In the genomic region with DNA sequence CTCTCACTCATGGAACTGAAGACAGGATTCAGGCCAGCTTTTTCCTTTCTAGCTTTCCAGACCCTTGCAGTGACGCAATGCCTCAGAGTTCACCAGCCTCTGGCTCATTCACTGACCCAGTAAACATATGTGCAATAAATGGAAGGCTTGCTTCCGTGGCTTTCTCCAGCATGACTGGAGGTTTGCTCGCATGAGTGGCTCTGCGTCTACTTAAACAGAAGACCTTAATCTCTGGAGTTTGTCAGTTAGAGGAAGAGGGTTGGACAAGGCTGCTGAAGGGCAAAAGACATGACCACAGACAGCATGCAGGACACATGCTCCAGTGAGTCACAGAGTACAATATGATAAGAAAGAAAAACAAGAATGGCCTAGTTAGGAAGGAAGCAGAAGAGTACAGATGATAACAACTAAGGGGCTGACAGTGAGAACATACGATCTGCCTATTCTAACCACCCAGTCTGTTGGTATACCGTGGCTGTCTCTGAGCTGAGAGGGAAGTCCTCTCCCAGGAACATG, we compare ENCODE assay signal across 9 mouse cellular contexts. TPM values are rescaled to one million over a fixed set of nuclear protein-coding genes. Genes with fewer than 3 reads are reported as not detected.
A peak's percentile ranks its signal among the peaks of the same experiment; 100 is the strongest.
DNase-seq lines count a peak whose midpoint lies in the region; ATAC-seq lines count a peak whose summit lies in the region.
"Had no signal": no experiment of that assay in that cellular context is flagged by ENCODE, and none has a peak within 500 bp of the region (broad histone marks: within the 10 kb centered on the region; RNA-seq: fewer than 3 reads in every experiment).

No protein-coding gene starts in this region.

- H3K27ac ChIP-seq in liver, embryonic 16.5 days (ENCODE audit: low read length), result peak overlapping the region; percentile 81
- H3K27ac ChIP-seq in hindbrain, embryonic 14.5 days, result no peak overlapping the region
- no peak overlapping the region for H3K27ac ChIP-seq in forebrain, embryonic 16.5 days (ENCODE audit: low read length)
- H3K27ac ChIP-seq: midbrain, embryonic 12.5 days had no signal

- no peak overlapping the region for H3K9ac ChIP-seq in liver, embryonic 16.5 days (ENCODE audit: low read depth, low read length)
- no peak overlapping the region for H3K9ac ChIP-seq in hindbrain, embryonic 14.5 days
- no peak overlapping the region for H3K9ac ChIP-seq in forebrain, embryonic 16.5 days (replicated peaks; ENCODE audit: low read depth, low read length)
- H3K9ac ChIP-seq: midbrain, embryonic 12.5 days had no signal

- ATAC-seq in hematopoietic stem cell, adult 5-6 weeks (replicated peaks in 1 of 2; ENCODE audit: insufficient read depth in 1 of 2, low FRiP score in 2 of 2, low TSS enrichment in 1 of 2, low read depth in 1 of 2, poor library complexity in 2 of 2, severe bottlenecking in 2 of 2), result peak; percentile 51 to 55
- ATAC-seq in liver, embryonic 16.5 days (ENCODE audit: low read depth), result peak; percentile 83
- no peak for ATAC-seq in hindbrain, embryonic 14.5 days (ENCODE audit: low FRiP score)
- no peak for ATAC-seq in forebrain, embryonic 16.5 days

- H3K36me3 ChIP-seq in liver, embryonic 16.5 days (ENCODE audit: control insufficient read depth, insufficient read depth), result no peaks in the 10 kb centered on the region
- H3K36me3 ChIP-seq in hindbrain, embryonic 14.5 days (replicated peaks; ENCODE audit: control insufficient read depth, insufficient read depth), result no peaks in the 10 kb centered on the region
- no peaks in the 10 kb centered on the region for H3K36me3 ChIP-seq in forebrain, embryonic 16.5 days (ENCODE audit: control insufficient read depth, insufficient read depth)
- H3K36me3 ChIP-seq: midbrain, embryonic 12.5 days had no signal

- H3K4me2 ChIP-seq in liver, embryonic 16.5 days (ENCODE audit: low read depth, low read length), result no peak overlapping the region
- H3K4me2 ChIP-seq in hindbrain, embryonic 14.5 days (replicated peaks), result no peak overlapping the region
- H3K4me2 ChIP-seq in forebrain, embryonic 16.5 days (ENCODE audit: low read length), result no peak overlapping the region
- H3K4me2 ChIP-seq: midbrain, embryonic 12.5 days had no signal

- H3K4me1 ChIP-seq in liver, embryonic 16.5 days (ENCODE audit: control insufficient read depth, low read depth, low read length), result peaks cover 18% of the 10 kb centered on the region
- no peaks in the 10 kb centered on the region for H3K4me1 ChIP-seq in hindbrain, embryonic 14.5 days (replicated peaks; ENCODE audit: control insufficient read depth, insufficient read depth, low read length)
- no peaks in the 10 kb centered on the region for H3K4me1 ChIP-seq in forebrain, embryonic 16.5 days (replicated peaks; ENCODE audit: control insufficient read depth, insufficient read depth, low read length)
- H3K4me1 ChIP-seq: midbrain, embryonic 12.5 days had no signal

- WGBS in liver, embryonic 16.5 days (ENCODE audit: insufficient replicate concordance), result 4% methylated on average over 6 of the region's 6 CpGs
- 56% methylated on average over 6 of the region's 6 CpGs for WGBS in hindbrain, embryonic 14.5 days
- WGBS in forebrain, embryonic 16.5 days, result 64% methylated on average over 6 of the region's 6 CpGs

- no peak overlapping the region for H3K4me3 ChIP-seq in liver, embryonic 16.5 days (ENCODE audit: low read depth, low read length)
- H3K4me3 ChIP-seq in hindbrain, embryonic 14.5 days (replicated peaks; ENCODE audit: low read length), result no peak overlapping the region
- no peak overlapping the region for H3K4me3 ChIP-seq in forebrain, embryonic 16.5 days (replicated peaks; ENCODE audit: low read length)
- H3K4me3 ChIP-seq: midbrain, embryonic 12.5 days had no signal

- no peaks in the 10 kb centered on the region for H3K9me3 ChIP-seq in liver, embryonic 16.5 days (replicated peaks; ENCODE audit: control insufficient read depth, low read length)
- H3K9me3 ChIP-seq in hindbrain, embryonic 14.5 days (ENCODE audit: control insufficient read depth, low read length), result no peaks in the 10 kb centered on the region
- no peaks in the 10 kb centered on the region for H3K9me3 ChIP-seq in forebrain, embryonic 16.5 days (ENCODE audit: control insufficient read depth, low read length)
- H3K9me3 ChIP-seq: midbrain, embryonic 12.5 days had no signal

- DNase-seq in B cell, adult 2 months, result peak; percentile 53 to 55
- peak; percentile 29 for DNase-seq in adrenal gland, postnatal 14 days
- DNase-seq in right cerebral cortex, postnatal 4 days, result no peak
- no peak for DNase-seq in layer of hippocampus, postnatal 36 days
- DNase-seq in hindbrain, embryonic 14.5 days (ENCODE audit: low spot score), result no peak

- H3K27me3 ChIP-seq in liver, embryonic 16.5 days (ENCODE audit: control insufficient read depth, insufficient read depth, low read depth, low read length), result no peaks in the 10 kb centered on the region
- H3K27me3 ChIP-seq in hindbrain, embryonic 14.5 days (ENCODE audit: control insufficient read depth, insufficient read depth, low read length), result no peaks in the 10 kb centered on the region
- H3K27me3 ChIP-seq in forebrain, embryonic 16.5 days (replicated peaks; ENCODE audit: control insufficient read depth, insufficient read depth, low read length), result no peaks in the 10 kb centered on the region
- H3K27me3 ChIP-seq: midbrain, embryonic 12.5 days had no signal

RNA-seq across cellular contexts. Expression of a gene that starts 1.0 kb away (rescaled TPM):
- total RNA-seq in adrenal gland, postnatal 14 days (2021), result 0.45 and 4.8 TPM in 2 replicates
- not detected in 2 replicates for total RNA-seq in hematopoietic stem cell, adult 5-6 weeks (2017)
- polyA plus RNA-seq in liver, embryonic 16.5 days (2015; fragmentation: Nextera tagmentation; extraction: Ambion mirVana), result 0.34 and 0.40 TPM in 2 replicates
- not detected for total RNA-seq in layer of hippocampus, postnatal 36 days (2021)
- polyA plus RNA-seq in hindbrain, embryonic 14.5 days (2014; fragmentation: Nextera tagmentation; extraction: Ambion mirVana), result not detected in 2 replicates
- polyA plus RNA-seq in forebrain, embryonic 16.5 days (2015; fragmentation: Nextera tagmentation; extraction: Ambion mirVana), result not detected in 2 replicates
- polyA plus RNA-seq: midbrain, embryonic 12.5 days had no signal

RNA-seq across cellular contexts. Expression of a gene that starts 20.1 kb away (rescaled TPM):
- not detected in 2 replicates for total RNA-seq in adrenal gland, postnatal 14 days (2021)
- not detected in 2 replicates for total RNA-seq in hematopoietic stem cell, adult 5-6 weeks (2017)
- polyA plus RNA-seq in liver, embryonic 16.5 days (2015; fragmentation: Nextera tagmentation; extraction: Ambion mirVana), result not detected in 2 replicates
- not detected for total RNA-seq in layer of hippocampus, postnatal 36 days (2021)
- polyA plus RNA-seq in hindbrain, embryonic 14.5 days (2014; fragmentation: Nextera tagmentation; extraction: Ambion mirVana), result not detected in 2 replicates
- polyA plus RNA-seq in forebrain, embryonic 16.5 days (2015; fragmentation: Nextera tagmentation; extraction: Ambion mirVana), result not detected in 2 replicates
- polyA plus RNA-seq: midbrain, embryonic 12.5 days had no signal

RNA-seq across cellular contexts. Expression of a gene that starts 20.4 kb away (rescaled TPM):
- total RNA-seq in adrenal gland, postnatal 14 days (2021), result not detected in 2 replicates
- total RNA-seq in hematopoietic stem cell, adult 5-6 weeks (2017), result not detected in 2 replicates
- polyA plus RNA-seq in liver, embryonic 16.5 days (2015; fragmentation: Nextera tagmentation; extraction: Ambion mirVana), result not detected in 2 replicates
- total RNA-seq in layer of hippocampus, postnatal 36 days (2021), result not detected
- not detected in 2 replicates for polyA plus RNA-seq in hindbrain, embryonic 14.5 days (2014; fragmentation: Nextera tagmentation; extraction: Ambion mirVana)
- not detected in 2 replicates for polyA plus RNA-seq in forebrain, embryonic 16.5 days (2015; fragmentation: Nextera tagmentation; extraction: Ambion mirVana)
- polyA plus RNA-seq: midbrain, embryonic 12.5 days had no signal

RNA-seq across cellular contexts. Expression of a gene that starts 46.3 kb away (rescaled TPM):
- total RNA-seq in adrenal gland, postnatal 14 days (2021), result 1.1 TPM in 1 of 2 replicates, not detected in the other
- total RNA-seq in hematopoietic stem cell, adult 5-6 weeks (2017), result not detected in 2 replicates
- 0.17 and 0.39 TPM in 2 replicates for polyA plus RNA-seq in liver, embryonic 16.5 days (2015; fragmentation: Nextera tagmentation; extraction: Ambion mirVana)
- not detected for total RNA-seq in layer of hippocampus, postnatal 36 days (2021)
- polyA plus RNA-seq in hindbrain, embryonic 14.5 days (2014; fragmentation: Nextera tagmentation; extraction: Ambion mirVana), result not detected in 2 replicates
- polyA plus RNA-seq in forebrain, embryonic 16.5 days (2015; fragmentation: Nextera tagmentation; extraction: Ambion mirVana), result not detected in 2 replicates
- polyA plus RNA-seq: midbrain, embryonic 12.5 days had no signal

Comparison
In these comparisons a context has a peak if more than half of its experiments do, and no peak if none do; other contexts are left out.
1. DNase-seq: peak in B cell, adult 2 months (2 of 2) and adrenal gland, postnatal 14 days (single experiment); none in right cerebral cortex, postnatal 4 days (single experiment), layer of hippocampus, postnatal 36 days (0 of 2) and hindbrain, embryonic 14.5 days (single experiment).
2. ATAC-seq: peak in hematopoietic stem cell, adult 5-6 weeks (2 of 2) and liver, embryonic 16.5 days (single experiment); none in hindbrain, embryonic 14.5 days (single experiment) and forebrain, embryonic 16.5 days (single experiment).